Mouse (Mus musculus): Measurements from ENCODE around the gene Slc36a2.

GRCm38 (mm10) chr11:55136770-55137547 lies 47.9 kb downstream of the Slc36a2 start:
- TF ChIP-seq CTCF (IDR thresholded peaks at IDR 0.05; ENCODE audit: extremely low read depth, insufficient read depth, low read length): no peak
- no peak for TF ChIP-seq POLR2A (IDR thresholded peaks at IDR 0.05; ENCODE audit: extremely low read depth, insufficient read depth, low read length)
